Mouse (Mus musculus) olfactory bulb, adult 2 months (tissue): ENCODE measurements around the gene Mettl21e.

Experiments
- CTCF ChIP-seq: fragments of 200-500 bp; IDR thresholded peaks from 2 replicates; pipeline ENCODE4 v1.5.1; 2012; ENCODE audit warnings: low read depth, mild to moderate bottlenecking, low read length, moderate library complexity; ENCODE audit not compliant: insufficient read depth
- POLR2A ChIP-seq: fragments of 200-500 bp; IDR thresholded peaks from 2 replicates; pipeline ENCODE4 v1.6.1; 2012; ENCODE audit warnings: mild to moderate bottlenecking, low read depth, low read length, moderate library complexity; ENCODE audit not compliant: insufficient read depth

GRCm38 (mm10) chr1:44167859-44168383, 50.8 kb downstream of the Mettl21e start:
- TF ChIP-seq POLR2A (no peak), CTCF (no peak)
